Mouse (Mus musculus): Measurements from ENCODE around the gene Fgf14. TPM values are rescaled to one million over a fixed set of nuclear protein-coding genes. Genes with fewer than 3 reads are reported as not detected.
"Not testable (repeated sequence)": the region's sequence is repeated elsewhere in the genome, so short reads cannot be mapped to it uniquely, and the experiment has no call there.

Gene Fgf14
- polyA plus RNA-seq, 2 experiments from 2014 or later, result not detected

DNA sequence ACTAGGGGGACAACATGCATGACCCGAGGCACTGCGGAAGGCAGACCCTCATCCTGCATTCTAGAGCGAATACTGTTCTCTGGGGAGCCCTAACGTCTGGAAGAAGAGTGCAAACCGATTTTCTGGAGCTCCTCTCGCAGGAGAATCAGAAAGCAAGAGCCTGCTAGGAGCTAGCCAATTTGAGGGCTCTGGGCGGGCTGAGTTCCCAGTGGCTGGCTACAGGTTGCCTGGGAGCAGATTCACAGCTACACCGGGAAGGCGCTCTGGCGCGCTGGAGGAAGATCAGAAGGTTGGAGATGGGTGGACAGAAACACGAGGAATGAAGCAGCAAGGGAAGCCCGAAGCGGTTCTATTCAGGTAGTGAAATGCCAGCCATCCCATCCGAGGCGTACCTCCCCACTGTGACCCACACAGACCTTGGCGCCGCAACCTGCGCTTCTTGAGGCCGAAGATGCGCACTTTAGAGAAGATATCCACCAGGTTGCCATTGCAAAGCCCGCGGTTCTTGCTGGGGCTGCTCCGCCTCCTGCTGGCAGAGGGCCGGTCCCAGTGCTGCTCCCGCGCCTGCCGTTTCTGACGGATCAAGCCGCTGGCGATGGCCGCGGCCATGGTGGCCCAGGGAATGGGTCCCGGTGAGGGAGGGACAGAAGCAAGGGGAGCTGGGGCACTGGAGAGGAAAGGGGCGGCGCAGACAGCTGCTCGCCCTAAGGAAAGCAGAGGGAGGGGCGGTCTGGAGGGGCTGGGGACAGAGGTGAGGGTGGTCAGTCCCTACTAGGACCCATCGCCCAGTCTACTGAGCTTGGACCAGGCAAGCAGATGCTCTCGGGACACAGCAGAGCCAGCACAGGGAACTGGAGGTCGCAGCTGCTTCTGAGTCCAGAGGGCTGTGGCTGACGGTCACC is 484.8 kb downstream of the Fgf14 start:
- ATAC-seq, result no peak

DNA sequence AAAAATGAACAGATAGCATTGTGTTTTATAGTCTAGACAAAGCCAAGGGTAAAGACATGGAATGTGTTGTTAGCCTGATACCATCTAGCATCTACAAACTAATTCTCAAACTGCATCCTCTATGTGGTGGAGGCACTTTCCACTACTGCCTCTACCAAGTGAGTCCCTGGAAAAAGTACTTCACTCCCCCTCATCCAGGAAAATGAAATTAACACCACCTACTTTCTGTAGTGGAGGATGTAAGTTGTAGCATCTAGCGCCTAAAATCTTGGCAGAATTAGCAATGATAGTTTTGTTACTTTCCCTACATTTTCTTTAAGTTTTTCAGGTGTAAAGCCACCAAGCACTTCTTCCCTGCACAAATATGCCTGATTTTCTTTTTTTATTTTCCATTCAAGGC is 496.7 kb downstream of the Fgf14 start:
- no peak for ATAC-seq

DNA sequence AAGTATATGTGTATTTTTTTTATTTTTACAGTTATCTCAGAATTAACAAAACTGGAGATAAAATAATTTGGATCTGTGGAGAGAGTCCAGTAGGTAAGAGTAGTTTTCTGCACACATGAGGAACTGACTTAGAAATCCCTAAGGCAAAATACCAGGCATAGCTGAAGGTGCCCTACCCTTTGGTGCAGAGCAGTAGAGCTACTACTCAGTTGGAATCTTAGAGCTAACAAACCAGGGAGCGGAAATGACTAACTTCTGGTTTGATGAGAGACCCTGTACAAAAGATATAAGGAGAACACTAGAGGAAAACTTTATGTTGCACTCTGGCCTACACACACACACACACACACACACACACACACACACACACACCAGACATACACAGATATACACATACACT is 502.8 kb downstream of the Fgf14 start:
- no peak for ATAC-seq

DNA sequence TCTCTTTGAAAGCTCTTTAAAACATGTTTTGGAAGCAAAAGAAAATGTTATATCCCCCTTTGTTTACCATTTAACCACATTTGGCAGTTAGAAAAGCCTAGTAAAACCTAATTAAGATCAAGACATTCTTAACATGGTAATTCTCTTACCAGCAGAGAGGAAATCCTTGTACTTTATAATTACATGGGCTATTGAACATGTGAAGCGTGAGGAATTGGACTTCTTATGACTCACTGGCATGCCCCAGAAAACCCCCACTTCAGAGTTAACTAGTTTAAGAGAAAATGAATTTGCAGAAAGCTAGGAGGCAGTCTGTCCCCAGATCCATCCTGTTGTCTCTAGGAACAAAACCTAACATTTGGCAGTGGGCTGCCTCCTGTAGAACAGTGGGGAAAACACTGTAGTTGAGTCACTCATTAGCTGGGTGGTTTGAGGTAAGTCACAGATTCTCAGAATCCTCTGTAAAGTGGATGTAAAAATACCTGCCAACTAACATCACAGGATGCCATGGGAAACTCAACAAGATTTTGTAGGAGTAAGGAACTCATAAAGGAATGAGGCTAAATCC is 513.2 kb downstream of the Fgf14 start:
- no peak for ATAC-seq

DNA sequence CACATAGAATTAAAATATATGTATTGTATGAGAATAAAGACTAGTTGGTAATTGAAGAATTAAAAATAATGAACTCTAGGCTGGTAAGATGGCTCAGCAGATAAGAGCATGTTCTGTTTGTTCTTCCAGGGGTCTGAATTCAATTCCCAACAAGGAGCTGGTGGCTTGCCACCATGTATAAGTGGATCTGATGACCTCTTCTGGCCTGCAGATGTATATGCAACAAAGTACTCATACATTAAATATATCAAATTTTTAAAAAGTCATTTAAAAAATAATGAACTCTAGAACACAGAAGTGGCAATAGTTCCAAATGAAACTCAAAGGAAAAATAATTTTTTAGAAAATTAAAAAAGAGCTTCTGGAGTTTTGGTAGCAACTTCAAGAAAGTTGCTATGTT is 529.5 kb downstream of the Fgf14 start:
- ATAC-seq, result no peak

DNA sequence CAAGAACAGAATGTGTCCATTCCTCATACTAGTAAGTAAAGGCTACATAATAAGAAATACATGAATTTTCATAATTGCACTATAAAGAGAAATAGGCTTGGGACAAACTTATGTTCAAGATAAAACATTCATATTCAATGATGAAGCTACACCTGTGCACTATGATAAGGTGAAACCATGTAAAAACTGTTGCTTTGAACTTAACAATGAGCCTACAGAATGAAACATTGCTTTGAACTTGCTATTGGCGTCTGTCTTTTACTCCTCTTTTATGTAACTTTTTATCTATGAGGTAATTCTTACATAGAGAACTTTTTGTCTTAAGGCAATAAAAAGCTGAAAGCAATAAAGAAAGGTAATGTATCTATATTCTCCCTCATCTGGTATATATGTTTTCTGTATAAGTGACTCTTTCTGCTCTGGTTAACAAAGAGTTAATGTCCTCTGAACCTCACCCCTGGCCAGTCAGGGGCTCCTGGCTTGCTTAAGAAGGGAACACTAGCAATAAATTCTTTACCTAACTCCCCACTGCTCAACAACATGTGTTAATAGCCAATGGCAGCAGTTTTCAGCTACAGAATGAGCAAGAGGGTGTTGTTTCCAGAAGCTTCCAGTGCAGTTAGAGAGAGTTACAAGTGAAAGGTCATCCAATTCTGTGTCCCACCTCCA is 569.6 kb downstream of the Fgf14 start:
- no peak for ATAC-seq

DNA sequence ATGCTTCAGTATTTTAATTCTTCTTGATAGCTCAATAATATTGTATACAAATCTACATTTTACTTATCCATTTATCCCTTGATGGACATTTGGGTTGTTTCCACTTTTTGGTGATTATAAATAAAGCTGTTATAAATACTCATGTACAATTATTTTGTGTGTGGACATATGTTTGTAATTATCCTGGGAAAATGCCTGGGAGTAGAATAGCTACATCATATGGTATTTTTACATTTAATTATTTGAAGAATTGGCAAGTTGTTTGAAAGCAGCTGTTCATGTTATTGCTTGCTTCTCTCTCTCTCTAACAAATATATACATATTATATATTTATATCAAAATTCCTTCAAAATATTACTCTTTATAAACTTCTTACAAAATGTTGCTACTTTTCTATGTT is 593.8 kb downstream of the Fgf14 start:
- ATAC-seq, result no peak

DNA sequence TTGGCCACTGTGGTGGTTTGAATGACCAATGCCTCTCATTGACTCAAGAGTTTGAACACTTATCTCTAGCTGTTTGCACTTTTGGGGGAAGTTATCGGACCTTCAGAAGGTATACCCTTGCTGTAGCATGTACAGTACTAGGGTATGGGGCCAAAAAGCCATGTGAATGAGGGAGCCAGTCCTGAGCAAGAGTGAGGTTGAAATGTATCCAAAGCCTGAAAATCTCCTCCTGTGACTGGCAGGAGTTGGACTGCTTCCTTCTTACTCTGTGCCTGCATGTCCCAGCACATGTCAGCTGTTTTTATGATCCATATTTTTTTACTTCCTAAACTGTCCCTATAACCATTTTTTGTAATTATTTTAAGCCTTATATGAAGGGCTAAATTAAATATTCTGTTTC is 632.9 kb downstream of the Fgf14 start:
- ATAC-seq, result no peak

DNA sequence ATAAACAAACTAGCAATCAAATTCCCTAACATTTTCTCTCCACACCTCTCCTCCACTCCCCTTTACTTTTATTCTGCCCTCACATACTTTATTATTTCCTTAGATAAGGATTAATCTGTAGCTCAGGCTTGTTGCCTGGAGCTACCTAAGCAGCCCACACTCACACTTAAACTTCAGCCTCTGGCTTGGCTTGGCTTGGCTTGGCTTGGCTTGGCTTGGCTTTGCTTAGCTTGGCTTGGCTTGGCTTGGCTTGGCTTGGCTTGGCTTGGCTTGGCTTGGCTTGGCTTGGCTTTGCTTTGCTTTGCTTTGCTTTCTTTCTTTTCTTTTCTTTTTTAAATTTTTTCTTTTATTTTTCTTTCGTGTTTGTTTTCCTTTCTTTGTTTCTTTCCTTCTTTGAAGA is 636.3 kb downstream of the Fgf14 start:
- no peak for ATAC-seq

DNA sequence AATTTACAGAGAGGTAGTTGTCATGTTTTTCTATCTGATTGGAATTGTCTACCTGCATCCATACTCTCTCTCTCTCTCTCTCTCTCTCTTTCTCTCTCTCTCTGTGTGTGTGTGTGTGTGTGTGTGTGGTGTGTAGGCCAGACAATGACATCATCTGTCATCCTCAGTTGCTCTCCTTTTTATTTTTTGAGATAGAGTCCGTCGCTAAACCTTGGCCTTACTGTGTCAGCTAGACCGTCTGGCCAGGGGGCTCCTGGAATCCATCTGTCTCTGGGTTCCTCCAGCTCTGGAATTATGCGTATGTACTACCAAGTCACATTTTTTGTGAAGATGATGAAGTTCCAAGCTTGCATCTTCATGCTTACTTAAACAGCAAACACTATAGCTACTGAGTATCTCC is 639.5 kb downstream of the Fgf14 start:
- no peak for ATAC-seq

DNA sequence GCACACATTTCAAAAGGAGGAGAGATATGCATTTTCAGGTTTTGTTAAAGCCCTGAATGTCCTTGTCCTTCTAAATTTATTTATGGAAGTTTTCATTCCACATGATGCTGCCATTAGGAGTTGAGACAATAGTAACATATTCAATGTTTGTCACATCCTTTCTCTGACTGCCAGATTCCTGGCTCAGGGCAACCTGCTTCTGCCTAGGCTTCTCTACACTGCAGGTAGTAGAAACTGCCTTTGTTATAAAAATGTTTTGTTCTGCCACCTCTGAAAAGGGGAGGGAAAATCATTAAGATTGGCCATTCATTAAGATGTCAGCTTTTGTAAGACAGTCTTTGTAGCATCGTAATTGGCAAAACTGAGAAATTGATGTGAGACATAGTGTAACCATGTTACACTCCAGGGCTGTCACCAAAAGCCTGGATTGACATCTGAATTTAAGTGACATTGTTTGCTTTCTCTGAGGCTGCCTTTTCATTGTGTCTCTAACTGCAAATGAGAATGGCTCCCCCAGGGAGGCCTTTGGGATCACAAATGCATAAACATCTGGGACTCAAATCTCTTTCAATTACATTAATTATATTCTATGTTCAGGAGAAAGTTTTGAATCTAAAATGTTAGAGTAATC is 640.2 kb downstream of the Fgf14 start:
- ATAC-seq, result no peak

DNA sequence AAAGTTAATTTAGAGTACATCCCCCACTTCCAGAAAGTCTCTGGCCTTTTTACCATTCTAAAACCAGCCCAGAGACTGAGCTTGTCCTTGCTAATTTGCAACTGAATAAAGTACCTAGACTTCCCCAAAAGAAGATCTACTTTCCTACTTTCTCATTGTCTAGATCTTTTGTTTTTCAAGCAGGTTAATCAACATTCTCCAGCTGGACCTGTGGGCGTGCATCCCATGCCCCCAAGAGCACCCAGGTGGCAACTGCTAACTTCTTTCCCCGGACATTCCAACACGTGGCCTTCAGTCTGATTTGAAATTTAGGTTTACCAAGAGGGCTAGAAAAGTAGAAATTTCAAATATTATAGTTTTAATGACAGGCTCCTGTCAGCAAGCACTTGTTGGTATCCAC is 643.6 kb downstream of the Fgf14 start:
- ATAC-seq, result not testable (repeated sequence)

DNA sequence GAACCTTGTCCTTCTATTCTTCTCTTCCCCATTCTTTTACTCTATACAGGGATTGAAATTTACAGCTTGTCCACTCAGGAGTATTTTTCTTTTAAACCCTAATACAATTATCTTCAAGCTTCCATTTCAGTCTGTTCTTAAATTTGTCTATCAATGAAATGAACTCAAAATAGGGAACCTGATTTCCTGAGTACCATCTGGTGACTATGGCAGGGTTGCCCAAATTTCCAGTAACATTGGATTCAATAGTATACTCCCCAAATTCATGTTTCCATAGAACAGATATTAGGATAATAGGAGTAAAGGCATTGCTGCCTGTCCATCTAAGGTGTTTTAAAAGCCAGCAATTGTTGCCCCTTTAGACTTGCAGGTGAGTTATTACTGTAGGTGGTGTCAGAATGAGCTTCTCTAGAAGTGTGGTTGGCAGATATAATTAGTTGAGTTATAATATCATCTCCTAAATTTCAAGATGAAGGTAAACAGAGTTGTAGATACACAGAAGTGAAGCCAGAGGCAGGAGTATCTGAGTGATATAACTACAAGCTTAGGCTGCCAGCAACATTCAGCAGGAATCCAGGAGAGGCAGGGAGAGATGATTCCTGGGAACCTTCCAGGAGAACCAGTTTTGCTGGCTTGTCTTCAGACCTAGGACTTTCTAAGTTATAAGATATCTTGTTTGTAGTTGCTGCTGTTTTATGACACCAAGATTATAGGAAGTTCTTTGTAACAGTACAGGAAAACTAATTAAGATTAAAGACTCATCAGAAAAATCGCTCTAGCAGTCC is 648.8 kb downstream of the Fgf14 start:
- no peak for ATAC-seq

DNA sequence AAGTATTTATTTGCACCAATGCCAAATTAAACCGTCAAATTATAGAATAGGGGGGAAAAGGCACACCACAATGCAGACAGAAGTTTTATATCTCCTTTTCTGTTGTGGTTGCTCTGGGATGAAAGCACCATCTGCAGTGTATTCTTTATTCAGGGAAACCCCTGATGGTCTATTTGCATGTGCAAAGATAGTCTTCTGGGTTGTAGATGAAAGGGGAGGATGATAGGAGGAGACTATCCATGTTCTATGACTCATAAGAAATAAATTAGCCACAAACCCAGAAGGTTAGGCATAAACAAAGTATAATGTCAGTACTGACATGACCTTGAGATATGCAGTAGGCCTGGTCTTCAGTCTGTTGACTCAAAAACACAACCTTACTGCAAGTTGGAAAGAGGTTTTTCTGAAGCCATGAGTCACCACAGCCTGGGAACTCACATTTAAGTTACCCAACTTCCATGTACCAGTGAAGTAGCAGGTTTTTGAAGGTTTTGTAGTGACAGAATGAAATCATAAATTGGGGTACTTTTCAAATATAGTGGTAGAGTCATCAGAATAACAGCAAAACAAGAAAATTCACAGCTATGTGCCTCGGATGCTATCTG is 686.2 kb downstream of the Fgf14 start:
- no peak for ATAC-seq

DNA sequence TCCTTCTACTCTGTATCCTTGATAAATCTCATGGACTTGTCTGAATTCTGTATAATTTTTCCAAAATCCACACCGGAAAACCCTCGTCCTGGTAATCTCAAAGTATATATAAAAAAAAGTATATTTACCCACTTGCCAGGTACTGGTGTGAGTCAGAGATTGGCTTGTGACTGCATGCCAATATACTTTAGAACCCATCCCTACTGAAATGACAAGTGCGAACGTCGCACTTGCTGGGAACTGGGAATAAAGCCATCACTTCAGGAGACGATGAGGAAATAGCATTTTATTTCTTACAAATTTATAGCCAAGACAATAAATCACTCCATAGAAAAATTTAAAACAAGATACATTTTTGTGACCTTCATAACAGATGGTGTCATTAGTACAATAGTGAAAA is 708.9 kb downstream of the Fgf14 start:
- ATAC-seq, result no peak

DNA sequence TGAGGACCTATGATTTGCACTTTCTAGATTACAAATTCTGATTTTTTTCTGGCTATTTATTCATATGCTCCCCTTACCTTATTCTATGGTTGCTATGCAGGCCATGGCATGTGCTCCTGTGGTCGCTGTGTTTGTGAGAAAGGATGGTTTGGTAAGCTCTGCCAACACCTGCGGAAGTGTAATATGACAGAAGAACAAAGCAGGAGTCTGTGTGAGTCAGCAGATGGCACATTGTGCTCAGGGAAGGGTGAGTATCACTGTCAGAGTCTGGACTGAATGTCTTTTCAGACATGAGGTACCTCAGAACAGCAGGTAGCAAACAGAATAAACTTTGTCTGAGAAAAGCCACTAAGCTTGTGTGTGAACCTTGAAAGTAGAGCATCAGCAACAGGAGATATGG is 710.4 kb downstream of the Fgf14 start:
- ATAC-seq, result no peak
